Mouse (Mus musculus): Measurements from ENCODE around the gene Fgd5. TPM values are rescaled to one million over a fixed set of nuclear protein-coding genes. Genes with fewer than 3 reads are reported as not detected.

The Fgd5 gene
- total and polyA plus RNA-seq, 3 experiments: not detected

- TF ChIP-seq CTCF (conservative IDR thresholded peaks at IDR 0.05 in 1 of 2, IDR thresholded peaks at IDR 0.05 in 1 of 2; ENCODE audit: low read depth in 2 of 2, low read length in 2 of 2) (no peak), JUND (conservative IDR thresholded peaks at IDR 0.05; ENCODE audit: low read depth, low read length) (no peak), E2F4 (IDR thresholded peaks at IDR 0.05; ENCODE audit: insufficient replicate concordance, low read depth, low read length) (no peak)
Observed at GRCm38 (mm10) chr6:91931231-91931630, 47.4 kb upstream of the Fgd5 start (continued).

- Histone ChIP-seq H3K9ac (ENCODE audit: insufficient read depth, low read depth) (no peak overlapping the region), H3K27me3 (replicated peaks) (no peaks in the 10 kb centered on the region), H3K4me2 (ENCODE audit: insufficient read depth, low read depth, poor library complexity, severe bottlenecking) (no peak overlapping the region), H3K27ac (ENCODE audit: insufficient read depth, low read depth) (no peak overlapping the region), H3K4me3 (replicated peaks in 1 of 3; ENCODE audit: low read depth in 2 of 3, low read length in 2 of 3, poor library complexity in 1 of 3) (no peak overlapping the region), H3K9me3 (replicated peaks; ENCODE audit: low read length) (no peaks in the 10 kb centered on the region), H3K36me3 (replicated peaks in 1 of 2; ENCODE audit: control insufficient read depth in 1 of 2, insufficient read depth in 1 of 2, low read length in 1 of 2) (no peaks in the 10 kb centered on the region), H3K4me1 (ENCODE audit: control insufficient read depth in 1 of 2, insufficient read depth in 2 of 2) (peaks cover 0 to 4% of the 10 kb centered on the region in 2 experiments; a peak in 1 of 4 replicates), H3K79me2 (replicated peaks; ENCODE audit: control insufficient read depth, extremely low read depth, insufficient read depth, poor library complexity, severe bottlenecking) (no peaks in the 10 kb centered on the region)
- no peak for TF ChIP-seq NRF1 (IDR thresholded peaks at IDR 0.05; ENCODE audit: low read depth, low read length)
- TF ChIP-seq ZKSCAN1 (IDR thresholded peaks at IDR 0.05; ENCODE audit: borderline replicate concordance, low read depth, low read length): no peak
- TF ChIP-seq USF2 (conservative IDR thresholded peaks at IDR 0.05; ENCODE audit: low read depth, low read length): no peak
- no peak for TF ChIP-seq EP300 (IDR thresholded peaks at IDR 0.05; ENCODE audit: low read length)
- no peak for TF ChIP-seq ELF1 (IDR thresholded peaks at IDR 0.05; ENCODE audit: low read depth, low read length)
- no peak for TF ChIP-seq SMC3 (IDR thresholded peaks at IDR 0.05; ENCODE audit: low read depth, low read length)
- TF ChIP-seq TBP (conservative IDR thresholded peaks at IDR 0.05; ENCODE audit: low read depth, low read length): no peak
- no peak for TF ChIP-seq PAX5 (IDR thresholded peaks at IDR 0.05; ENCODE audit: low read length)
- no peak for TF ChIP-seq UBTF (IDR thresholded peaks at IDR 0.05; ENCODE audit: low read depth, low read length)
- TF ChIP-seq ZC3H11A (IDR thresholded peaks at IDR 0.05; ENCODE audit: low read depth, low read length): no peak
- TF ChIP-seq CHD2 (IDR thresholded peaks at IDR 0.05; ENCODE audit: low read length): no peak
- TF ChIP-seq POLR2AphosphoS2 (IDR thresholded peaks at IDR 0.05; ENCODE audit: low read depth, low read length): no peak
- TF ChIP-seq SIN3A (IDR thresholded peaks at IDR 0.05; ENCODE audit: low read length): no peak
- no peak for TF ChIP-seq MXI1 (IDR thresholded peaks at IDR 0.05; ENCODE audit: low read depth, low read length)
- no peak for TF ChIP-seq RCOR1 (conservative IDR thresholded peaks at IDR 0.05; ENCODE audit: low read depth, low read length)
- no peak for TF ChIP-seq JUN (IDR thresholded peaks at IDR 0.05; ENCODE audit: insufficient read depth, low read depth, low read length)
- TF ChIP-seq TCF12 (IDR thresholded peaks at IDR 0.05; ENCODE audit: low read depth, low read length): no peak
- no peak for TF ChIP-seq MEF2A (IDR thresholded peaks at IDR 0.05; ENCODE audit: borderline replicate concordance, low read depth, low read length)
- no peak for TF ChIP-seq MAZ (IDR thresholded peaks at IDR 0.05; ENCODE audit: low read depth, low read length)
- TF ChIP-seq MAFK (IDR thresholded peaks at IDR 0.05; ENCODE audit: insufficient replicate concordance, low read length): no peak
- dilution Hi-C loops (cut with MboI; ENCODE audit: extremely low pct_ligation_motif_present, extremely low pct_unique_long_range_greater_than_20kb, low sequenced_read_pairs): no loop called here
- in situ Hi-C loops (cut with MboI; ENCODE audit: low pct_ligation_motif_present, low pct_unique_long_range_greater_than_20kb, low sequenced_read_pairs): no loop called here
- DNase-seq (ENCODE audit: extremely low read depth): no peak
Observed at GRCm38 (mm10) chr6:91938491-91938890, 40.2 kb upstream of the Fgd5 start.

Measured in CH12.LX (cell line).